Mouse (Mus musculus) forebrain, embryonic 12.5 days (tissue): Measurements from ENCODE around the gene Iqcf6. TPM values are rescaled to one million over a fixed set of nuclear protein-coding genes. Genes with fewer than 3 reads are reported as not detected.

Experiments used
- ATAC-seq: fragments of 200-750 bp; cut with Nextera tagmentation; 2 replicates; pipeline ENCODE4 v1.8.0; 2017; ENCODE audit warnings: moderate TSS enrichment; ENCODE audit not compliant: low FRiP score
- H3K27ac ChIP-seq: fragments of 300-500 bp; sonication (generic); 2 replicates; pipeline ENCODE4 v1.5.1; 2016; ENCODE audit warnings: mild to moderate bottlenecking
- H3K27me3 ChIP-seq: fragments of 300-500 bp; sonication (generic); 2 replicates; pipeline ENCODE4 v1.6.1; 2016; ENCODE audit warnings: mild to moderate bottlenecking
- H3K36me3 ChIP-seq: fragments of 300-500 bp; sonication (generic); replicated peaks from 2 replicates; pipeline ENCODE4 v1.6.1; 2016; ENCODE audit warnings: mild to moderate bottlenecking
- H3K4me1 ChIP-seq: fragments of 300-500 bp; sonication (generic); 2 replicates; pipeline ENCODE4 v1.6.1; 2016
- H3K4me2 ChIP-seq: fragments of 300-500 bp; sonication (generic); 2 replicates; pipeline ENCODE4 v1.6.1; 2016; ENCODE audit warnings: mild to moderate bottlenecking, moderate library complexity
- H3K4me3 ChIP-seq: fragments of 300-500 bp; sonication (generic); replicated peaks from 2 replicates; pipeline ENCODE4 v1.5.1; 2016; ENCODE audit warnings: mild to moderate bottlenecking
- H3K9ac ChIP-seq: fragments of 300-500 bp; sonication (generic); 2 replicates; pipeline ENCODE4 v1.6.1; 2016; ENCODE audit warnings: mild to moderate bottlenecking
- H3K9me3 ChIP-seq: fragments of 300-500 bp; sonication (generic); 2 replicates; pipeline ENCODE4 v1.6.1; 2016
- WGBS: fragments of 180-500 bp; shearing (Covaris S2); methylation state at CpG from one replicate; pipeline ENCODE4 v1.1.7; 2016; 5-methylcytosine and 5-hydroxymethylcytosine counted together
- polyA plus RNA-seq: library from polyadenylated mRNA; unstranded; fragments of >200 nt; fragmentation: Nextera tagmentation; extraction: Ambion mirVana; gene quantifications from 2 replicates; pipeline ENCODE4 v1.2.1, GENCODE M21; 2016

Gene Iqcf6
- polyA plus RNA-seq, 1 experiment from 2014 or later, result not detected

- Histone ChIP-seq H3K9me3 (no peaks in the 10 kb centered on the region), H3K27me3 (peaks cover 24% of the 10 kb centered on the region), H3K36me3 (peaks cover 19% of the 10 kb centered on the region), H3K4me3 (no peak overlapping the region), H3K27ac (no peak overlapping the region), H3K4me1 (peaks cover 25% of the 10 kb centered on the region), H3K9ac (no peak overlapping the region), H3K4me2 (no peak overlapping the region)
- ATAC-seq, result no peak
- 21% methylated on average over 7 of the region's 7 CpGs for WGBS
These were observed 33.1 kb downstream of the Iqcf6 start for GRCm38 (mm10) chr9:106659441-106659840.

GRCm38 (mm10) chr9:106659935-106660334, 33.6 kb downstream of the Iqcf6 start:
- Histone ChIP-seq H3K4me2 (no peak overlapping the region), H3K9me3 (no peaks in the 10 kb centered on the region), H3K4me1 (peaks cover 30% of the 10 kb centered on the region), H3K4me3 (no peak overlapping the region), H3K27me3 (peaks cover 19% of the 10 kb centered on the region), H3K9ac (no peak overlapping the region), H3K27ac (no peak overlapping the region), H3K36me3 (peaks cover 19% of the 10 kb centered on the region)
- WGBS, result 38% methylated on average over 1 of the region's 1 CpGs
- no peak for ATAC-seq

- Histone ChIP-seq H3K9me3 (no peaks in the 10 kb centered on the region), H3K27me3 (no peaks in the 10 kb centered on the region), H3K4me1 (peaks cover 26% of the 10 kb centered on the region), H3K4me2 (no peak overlapping the region), H3K36me3 (peaks cover 19% of the 10 kb centered on the region), H3K9ac (no peak overlapping the region), H3K27ac (0 out of 2 replicates have a peak overlapping the region, but pooled peaks have one; percentile 10), H3K4me3 (no peak overlapping the region)
- 74% methylated on average over 6 of the region's 6 CpGs for WGBS
- ATAC-seq, result no peak
These were observed 36.8 kb downstream of the Iqcf6 start for GRCm38 (mm10) chr9:106663200-106663599.

GRCm38 (mm10) chr9:106664433-106664832, 38.1 kb downstream of the Iqcf6 start:
- Histone ChIP-seq H3K36me3 (peaks cover 12% of the 10 kb centered on the region), H3K4me2 (no peak overlapping the region), H3K9me3 (no peaks in the 10 kb centered on the region), H3K27me3 (no peaks in the 10 kb centered on the region), H3K4me1 (peaks cover 23% of the 10 kb centered on the region), H3K4me3 (no peak overlapping the region), H3K27ac (peak overlapping the region; percentile 67), H3K9ac (no peak overlapping the region)
- 59% methylated on average over 4 of the region's 4 CpGs for WGBS
- ATAC-seq, result peak; percentile 76

- Histone ChIP-seq H3K4me2 (no peak overlapping the region), H3K36me3 (peaks cover 12% of the 10 kb centered on the region), H3K27ac (peak overlapping the region; percentile 67), H3K9me3 (no peaks in the 10 kb centered on the region), H3K4me3 (no peak overlapping the region), H3K4me1 (peaks cover 21% of the 10 kb centered on the region), H3K27me3 (no peaks in the 10 kb centered on the region), H3K9ac (no peak overlapping the region)
- ATAC-seq, result no peak
- 79% methylated on average over 6 of the region's 6 CpGs for WGBS
These were observed 38.5 kb downstream of the Iqcf6 start for GRCm38 (mm10) chr9:106664856-106665255.

- Histone ChIP-seq H3K4me2 (no peak overlapping the region), H3K36me3 (peaks cover 32% of the 10 kb centered on the region), H3K27ac (no peak overlapping the region), H3K4me3 (no peak overlapping the region), H3K4me1 (no peaks in the 10 kb centered on the region; the same call in 1 of the 2 replicates), H3K27me3 (no peaks in the 10 kb centered on the region), H3K9ac (no peak overlapping the region), H3K9me3 (no peaks in the 10 kb centered on the region)
- WGBS, result 76% methylated on average over 2 of the region's 2 CpGs
- ATAC-seq, result no peak
These were observed 47.5 kb downstream of the Iqcf6 start for GRCm38 (mm10) chr9:106673860-106674259.

- Histone ChIP-seq H3K4me3 (no peak overlapping the region), H3K36me3 (peaks cover 28% of the 10 kb centered on the region), H3K9ac (no peak overlapping the region), H3K4me2 (no peak overlapping the region), H3K27me3 (no peaks in the 10 kb centered on the region), H3K9me3 (no peaks in the 10 kb centered on the region), H3K4me1 (no peaks in the 10 kb centered on the region; the same call in 1 of the 2 replicates), H3K27ac (no peak overlapping the region)
- ATAC-seq, result peak; percentile 83
- WGBS, result 0% methylated on average over 1 of the region's 1 CpGs
These were observed 49.1 kb downstream of the Iqcf6 start for GRCm38 (mm10) chr9:106675480-106675879.

- Histone ChIP-seq H3K27me3 (no peaks in the 10 kb centered on the region), H3K4me1 (no peaks in the 10 kb centered on the region; the same call in 1 of the 2 replicates), H3K27ac (no peak overlapping the region), H3K9ac (no peak overlapping the region), H3K36me3 (peaks cover 27% of the 10 kb centered on the region), H3K9me3 (no peaks in the 10 kb centered on the region), H3K4me2 (no peak overlapping the region), H3K4me3 (no peak overlapping the region)
- ATAC-seq, result 0 out of 2 replicates have a peak, but pooled peaks have one; percentile 33
- 79% methylated on average over 9 of the region's 9 CpGs for WGBS
These were observed 49.6 kb downstream of the Iqcf6 start for GRCm38 (mm10) chr9:106675965-106676364.

GRCm38 (mm10) chr9:106676571-106676970, 50.2 kb downstream of the Iqcf6 start:
- no peak overlapping the region for H3K27ac ChIP-seq
- H3K4me1 ChIP-seq, result no peaks in the 10 kb centered on the region; the same call in 1 of the 2 replicates
- no peak overlapping the region for H3K9ac ChIP-seq
- 81% methylated on average over 4 of the region's 4 CpGs for WGBS
- H3K4me3 ChIP-seq, result no peak overlapping the region
- no peak for ATAC-seq
- H3K4me2 ChIP-seq, result no peak overlapping the region
- H3K9me3 ChIP-seq, result no peaks in the 10 kb centered on the region
- no peaks in the 10 kb centered on the region for H3K27me3 ChIP-seq
- H3K36me3 ChIP-seq, result peaks cover 25% of the 10 kb centered on the region

Other genes with a start within 250 kb of the Iqcf6 start
- 757 and 770 TPM in 2 replicates for gene Rpl29, start 197.1 kb upstream of the Iqcf6 start, polyA plus RNA-seq
- 38.0 and 42.6 TPM in 2 replicates for gene Acy1, start 188.3 kb upstream of the Iqcf6 start, polyA plus RNA-seq
- 4.4 TPM in 2 replicates for gene Abhd14b, start 179.1 kb upstream of the Iqcf6 start, polyA plus RNA-seq
- 37.7 and 39.0 TPM in 2 replicates for gene Abhd14a, start 178.9 kb upstream of the Iqcf6 start, polyA plus RNA-seq
- 299 and 311 TPM in 2 replicates for gene Pcbp4, start 173.3 kb upstream of the Iqcf6 start, polyA plus RNA-seq
- gene Gpr62, start 160.6 kb upstream of the Iqcf6 start, polyA plus RNA-seq, result 0.26 and 0.55 TPM in 2 replicates
- 52.3 and 56.0 TPM in 2 replicates for gene Rrp9, start 150.6 kb upstream of the Iqcf6 start, polyA plus RNA-seq
- 0.83 and 1.3 TPM in 2 replicates for gene Parp3, start 149.6 kb upstream of the Iqcf6 start, polyA plus RNA-seq
- not detected in 2 replicates for gene Iqcf1, start 126.6 kb upstream of the Iqcf6 start, polyA plus RNA-seq
- not detected in 2 replicates for gene Iqcf5, start 112.0 kb upstream of the Iqcf6 start, polyA plus RNA-seq
- not detected in 2 replicates for gene Iqcf3, start 65.0 kb upstream of the Iqcf6 start, polyA plus RNA-seq
- not detected in 2 replicates for gene Iqcf4, start 55.6 kb upstream of the Iqcf6 start, polyA plus RNA-seq
- gene Grm2, start 29.5 kb downstream of the Iqcf6 start, polyA plus RNA-seq, result 3.4 and 5.7 TPM in 2 replicates
- 24.9 and 30.4 TPM in 2 replicates for gene Tex264, start 59.3 kb downstream of the Iqcf6 start, polyA plus RNA-seq
- gene Rad54l2, start 162.6 kb downstream of the Iqcf6 start, polyA plus RNA-seq, result 11.2 and 12.3 TPM in 2 replicates
- gene Dcaf1, start 195.3 kb downstream of the Iqcf6 start, polyA plus RNA-seq, result 28.6 and 39.8 TPM in 2 replicates